Mouse (Mus musculus): ENCODE results near the gene Zc3h15. TPM values are rescaled to one million over a fixed set of nuclear protein-coding genes. Genes with fewer than 3 reads are reported as not detected.

Zc3h15 gene
- total RNA-seq, 2 experiments from 2014 or later = 110 TPM

- no peak for ATAC-seq (ENCODE audit: poor library complexity, severe bottlenecking)
Measured at GRCm38 (mm10) chr2:83673843-83674242, 29.6 kb downstream of the Zc3h15 start.

- no peak for ATAC-seq (ENCODE audit: poor library complexity, severe bottlenecking)
Measured at GRCm38 (mm10) chr2:83674421-83674820, 30.2 kb downstream of the Zc3h15 start.

- ATAC-seq (ENCODE audit: poor library complexity, severe bottlenecking) = no peak
Measured at GRCm38 (mm10) chr2:83674896-83675295, 30.7 kb downstream of the Zc3h15 start.

GRCm38 (mm10) chr2:83675681-83676080 lies 31.4 kb downstream of the Zc3h15 start:
- no peak for ATAC-seq (ENCODE audit: poor library complexity, severe bottlenecking)

- ATAC-seq (ENCODE audit: poor library complexity, severe bottlenecking) = no peak
Measured at GRCm38 (mm10) chr2:83676226-83676870, 32.1 kb downstream of the Zc3h15 start.

GRCm38 (mm10) chr2:83681332-83681731 lies 37.1 kb downstream of the Zc3h15 start:
- ATAC-seq (ENCODE audit: poor library complexity, severe bottlenecking) = no peak

- no peak for ATAC-seq (ENCODE audit: poor library complexity, severe bottlenecking)
Measured at GRCm38 (mm10) chr2:83681785-83682184, 37.5 kb downstream of the Zc3h15 start.

GRCm38 (mm10) chr2:83682282-83682681 lies 38.0 kb downstream of the Zc3h15 start:
- ATAC-seq (ENCODE audit: poor library complexity, severe bottlenecking) = no peak

- no peak for ATAC-seq (ENCODE audit: poor library complexity, severe bottlenecking)
Measured at GRCm38 (mm10) chr2:83683731-83684519, 39.7 kb downstream of the Zc3h15 start.

GRCm38 (mm10) chr2:83684691-83685090 lies 40.5 kb downstream of the Zc3h15 start:
- no peak for ATAC-seq (ENCODE audit: poor library complexity, severe bottlenecking)

GRCm38 (mm10) chr2:83690372-83690771 lies 46.1 kb downstream of the Zc3h15 start:
- ATAC-seq (ENCODE audit: poor library complexity, severe bottlenecking) = no peak

- ATAC-seq (ENCODE audit: poor library complexity, severe bottlenecking) = no peak
Measured at GRCm38 (mm10) chr2:83692651-83693545, 48.7 kb downstream of the Zc3h15 start.

GRCm38 (mm10) chr2:83694061-83694460 lies 49.8 kb downstream of the Zc3h15 start:
- no peak for ATAC-seq (ENCODE audit: poor library complexity, severe bottlenecking)

GRCm38 (mm10) chr2:83695345-83696247 lies 51.4 kb downstream of the Zc3h15 start:
- ATAC-seq (ENCODE audit: poor library complexity, severe bottlenecking) = peak; percentile 27; the same call in 1 of the 2 replicates

- ATAC-seq (ENCODE audit: poor library complexity, severe bottlenecking) = peak; percentile 53; the same call in 1 of the 2 replicates
Measured at GRCm38 (mm10) chr2:83698484-83698883, 54.2 kb downstream of the Zc3h15 start.

GRCm38 (mm10) chr2:83699324-83699723 lies 55.1 kb downstream of the Zc3h15 start:
- ATAC-seq (ENCODE audit: poor library complexity, severe bottlenecking) = no peak

GRCm38 (mm10) chr2:83700667-83701066 lies 56.4 kb downstream of the Zc3h15 start:
- ATAC-seq (ENCODE audit: poor library complexity, severe bottlenecking) = no peak

GRCm38 (mm10) chr2:83702411-83702810 lies 58.2 kb downstream of the Zc3h15 start:
- no peak for ATAC-seq (ENCODE audit: poor library complexity, severe bottlenecking)

GRCm38 (mm10) chr2:83705580-83706158 lies 61.4 kb downstream of the Zc3h15 start:
- ATAC-seq (ENCODE audit: poor library complexity, severe bottlenecking) = peak; percentile 40; the same call in 1 of the 2 replicates

Data from megakaryocyte, adult 5-6 weeks (primary cell).